Comparison of ENCODE assay signal across 11 mouse cellular contexts in genomic region chr16:78317960-78318359, GRCm38 (mm10). TPM values are rescaled to one million over a fixed set of nuclear protein-coding genes. Genes with fewer than 3 reads are reported as not detected.
DNase-seq lines count a peak whose midpoint lies in the region; ATAC-seq and TF ChIP-seq lines count a peak whose summit lies in the region.
"Had no signal": no experiment of that assay in that cellular context is flagged by ENCODE, and none has a peak within 500 bp of the region (broad histone marks: within the 10 kb centered on the region; RNA-seq: fewer than 3 reads in every experiment).

No protein-coding gene starts in this region.

- 28% methylated on average over 7 of the region's 7 CpGs for WGBS in heart, embryonic 11.5 days (ENCODE audit: insufficient replicate concordance)
- WGBS in liver, embryonic 14.5 days (ENCODE audit: insufficient replicate concordance): 44% methylated on average over 7 of the region's 7 CpGs

- H3K9me3 ChIP-seq in heart, embryonic 11.5 days (replicated peaks; ENCODE audit: control insufficient read depth, low read length): no peaks in the 10 kb centered on the region
- H3K9me3 ChIP-seq in liver, embryonic 14.5 days (ENCODE audit: control insufficient read depth, low read length): no peaks in the 10 kb centered on the region
- H3K9me3 ChIP-seq: limb, embryonic 15.5 days had no signal

- H3K4me1 ChIP-seq in heart, embryonic 11.5 days (ENCODE audit: control insufficient read depth, insufficient read depth, low read length): peaks cover 35% of the 10 kb centered on the region
- 0 out of 4 replicates have a peak, but pooled peaks cover 0 to 2% of the 10 kb centered on the region in 2 experiments for H3K4me1 ChIP-seq in liver, embryonic 14.5 days (replicated peaks; ENCODE audit: control insufficient read depth in 2 of 2, insufficient read depth in 2 of 2, low read length in 1 of 2)

- H3K27me3 ChIP-seq in heart, embryonic 11.5 days (ENCODE audit: control insufficient read depth, insufficient read depth, low read length): no peaks in the 10 kb centered on the region
- no peaks in the 10 kb centered on the region for H3K27me3 ChIP-seq in liver, embryonic 14.5 days (ENCODE audit: control insufficient read depth, insufficient read depth, low read length)
- H3K27me3 ChIP-seq: limb, embryonic 15.5 days had no signal

- H3K36me3 ChIP-seq in heart, embryonic 11.5 days (ENCODE audit: control insufficient read depth, insufficient read depth, low read length): no peaks in the 10 kb centered on the region
- no peaks in the 10 kb centered on the region for H3K36me3 ChIP-seq in liver, embryonic 14.5 days (replicated peaks; ENCODE audit: control insufficient read depth, insufficient read depth, low read depth)
- H3K36me3 ChIP-seq: limb, embryonic 15.5 days had no signal

- H3K9ac ChIP-seq in heart, embryonic 11.5 days (ENCODE audit: low read depth, low read length): no peak overlapping the region
- H3K9ac ChIP-seq in liver, embryonic 14.5 days (replicated peaks): no peak overlapping the region
- H3K9ac ChIP-seq: limb, embryonic 15.5 days had no signal

- TF ChIP-seq CTCF in liver, embryonic 14.5 days (IDR thresholded peaks at IDR 0.05; ENCODE audit: low read depth): no peak

- DNase-seq in urinary bladder, adult 18-20 months (ENCODE audit: low spot score in 2 of 2): peak; percentile 17 to 18
- no peak for DNase-seq in urinary bladder, adult 2 months (ENCODE audit: low spot score)
- DNase-seq in liver, embryonic 14.5 days (ENCODE audit: low read depth in 3 of 3, low spot score in 3 of 3): no peak
- DNase-seq in cerebellum, postnatal 4 days (ENCODE audit: low spot score in 2 of 2): no peak
- no peak for DNase-seq in right cerebral cortex, adult 2 months (ENCODE audit: low spot score in 2 of 2)
- DNase-seq: right cerebral cortex, adult 18-20 months; thymus, adult 2 months had no signal

- H3K4me3 ChIP-seq in heart, embryonic 11.5 days (ENCODE audit: low read depth, low read length): no peak overlapping the region
- no peak overlapping the region for H3K4me3 ChIP-seq in liver, embryonic 14.5 days (ENCODE audit: insufficient read depth in 1 of 2, low read depth in 2 of 2, low read length in 2 of 2)
- H3K4me3 ChIP-seq: limb, embryonic 15.5 days had no signal

- no peak for TF ChIP-seq EP300 in liver, embryonic 14.5 days (IDR thresholded peaks at IDR 0.05; ENCODE audit: low read depth)

- H3K4me2 ChIP-seq in heart, embryonic 11.5 days: peak overlapping the region; percentile 25
- no peak overlapping the region for H3K4me2 ChIP-seq in liver, embryonic 14.5 days (ENCODE audit: low read depth)
- H3K4me2 ChIP-seq: limb, embryonic 15.5 days had no signal

- ATAC-seq in heart, embryonic 11.5 days (replicated peaks; ENCODE audit: insufficient number of reproducible peaks, low FRiP score, low TSS enrichment): no peak; the same call in 1 of the 2 replicates
- ATAC-seq in liver, embryonic 14.5 days (ENCODE audit: insufficient read depth): peak; percentile 33; the same call in 1 of the 2 replicates
- ATAC-seq in megakaryocyte, adult 5-6 weeks (ENCODE audit: poor library complexity, severe bottlenecking): no peak
- ATAC-seq: hindbrain, embryonic 16.5 days had no signal

- no peak overlapping the region for H3K27ac ChIP-seq in heart, embryonic 11.5 days (ENCODE audit: low read depth, low read length)
- H3K27ac ChIP-seq in liver, embryonic 14.5 days: no peak overlapping the region
- H3K27ac ChIP-seq: limb, embryonic 15.5 days had no signal

RNA-seq across cellular contexts. Expression of gene Cxadr, which starts 16.7 kb away (rescaled TPM):
- polyA plus RNA-seq in urinary bladder, adult 2 months (2012; rRNA removed): 8.3 and 9.0 TPM in 2 replicates
- 24.5 and 28.1 TPM in 2 replicates for polyA plus RNA-seq in heart, embryonic 11.5 days (2014; fragmentation: Nextera tagmentation; extraction: Ambion mirVana)
- 6.0 and 7.7 TPM in 2 replicates for polyA plus RNA-seq in liver, embryonic 14.5 days (2012; rRNA removed)
- 11.7 and 12.4 TPM in 2 replicates for polyA plus RNA-seq in liver, embryonic 14.5 days (2014; fragmentation: Nextera tagmentation; extraction: Ambion mirVana)
- total RNA-seq in megakaryocyte, adult 5-6 weeks (2015): not detected in 2 replicates
- total RNA-seq in megakaryocyte, adult 5-6 weeks (2017): 0.07 and 0.20 TPM in 2 replicates

RNA-seq across cellular contexts. Expression of gene Btg3, which starts 59.0 kb away (rescaled TPM):
- polyA plus RNA-seq in urinary bladder, adult 2 months (2012; rRNA removed): 15.3 and 19.3 TPM in 2 replicates
- polyA plus RNA-seq in heart, embryonic 11.5 days (2014; fragmentation: Nextera tagmentation; extraction: Ambion mirVana): 90.6 and 97.1 TPM in 2 replicates
- polyA plus RNA-seq in liver, embryonic 14.5 days (2012; rRNA removed): 4.1 and 6.3 TPM in 2 replicates
- polyA plus RNA-seq in liver, embryonic 14.5 days (2014; fragmentation: Nextera tagmentation; extraction: Ambion mirVana): 21.3 and 24.9 TPM in 2 replicates
- 9.9 and 11.5 TPM in 2 replicates for total RNA-seq in megakaryocyte, adult 5-6 weeks (2015)
- 3.9 and 4.0 TPM in 2 replicates for total RNA-seq in megakaryocyte, adult 5-6 weeks (2017)

Comparison
In these comparisons a context has a peak if more than half of its experiments do, and no peak if none do; other contexts are left out.
1. DNase-seq: peak in urinary bladder, adult 18-20 months (2 of 2); none in urinary bladder, adult 2 months (single experiment), liver, embryonic 14.5 days (0 of 3), cerebellum, postnatal 4 days (0 of 2) and right cerebral cortex, adult 2 months (0 of 2).